Mouse (Mus musculus) liver, embryonic 14.5 days (tissue): ENCODE results near the gene Dph3.

Source experiments
- CTCF ChIP-seq: IDR thresholded peaks from 2 replicates; pipeline ENCODE4 v1.5.1; 2016; ENCODE audit warnings: antibody characterized with exemption, low read depth, control low read depth
- EP300 ChIP-seq: IDR thresholded peaks from 2 replicates; pipeline ENCODE4 v1.6.1; 2016; ENCODE audit warnings: antibody characterized with exemption, low read depth

DNA sequence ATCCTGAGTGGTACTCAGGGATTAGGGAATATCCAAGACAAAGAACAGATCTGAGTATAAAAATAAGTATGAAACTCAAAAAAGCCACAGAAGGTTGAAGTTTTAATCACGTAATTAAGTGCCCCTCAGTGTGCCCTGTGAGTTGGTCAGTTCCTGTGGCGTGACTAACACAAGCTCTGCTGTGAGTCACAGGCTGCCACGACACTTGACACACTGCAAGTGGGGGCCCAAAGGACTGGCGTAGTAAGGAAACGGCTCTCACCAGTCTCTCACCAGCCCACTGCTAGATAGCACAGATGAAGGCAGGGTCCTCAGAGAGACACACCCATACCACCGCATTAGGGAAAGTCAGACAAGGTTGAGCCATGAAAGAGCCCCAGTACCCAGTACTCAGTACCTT is 35.4 kb downstream of the Dph3 start:
- TF ChIP-seq CTCF, result no peak
- TF ChIP-seq EP300, result no peak
